Mouse (Mus musculus) C2C12 (cell line): ENCODE data around the gene Atg4b. TPM values are rescaled to one million over a fixed set of nuclear protein-coding genes. Genes with fewer than 3 reads are reported as not detected.

ENCODE experiments used
- H3K27me3 ChIP-seq: one replicate; pipeline ENCODE4 v1.6.1; 2011; ENCODE audit not compliant: control insufficient read depth, insufficient read depth, insufficient read length
- H3K36me3 ChIP-seq: one replicate; pipeline ENCODE4 v1.6.1; 2011; ENCODE audit not compliant: control insufficient read depth, insufficient read depth
- H3K4me3 ChIP-seq: one replicate; pipeline ENCODE4 v1.5.1; 2011; ENCODE audit warnings: mild to moderate bottlenecking, control low read depth; ENCODE audit not compliant: poor library complexity, insufficient read depth, severe bottlenecking
- H3K79me2 ChIP-seq: one replicate; pipeline ENCODE4 v1.6.1; 2011; ENCODE audit not compliant: control insufficient read depth, insufficient read depth
- H3K79me3 ChIP-seq: one replicate; pipeline ENCODE4 v1.6.1; 2011; ENCODE audit warnings: low read depth, control low read depth
- H3ac ChIP-seq: one replicate; pipeline ENCODE3; 2011; ENCODE audit warnings: low read depth; ENCODE audit not compliant: control insufficient read depth, insufficient read length
- CEBPB ChIP-seq: IDR thresholded peaks from one replicate; pipeline ENCODE4 v1.6.1; 2011; ENCODE audit warnings: low read depth, mild to moderate bottlenecking, control low read depth, moderate library complexity
- CTCF ChIP-seq: IDR thresholded peaks from one replicate; pipeline ENCODE4 v1.5.1; 2011; ENCODE audit not compliant: control insufficient read depth, insufficient read depth, insufficient read length
- FOSL1 ChIP-seq: IDR thresholded peaks from one replicate; pipeline ENCODE4 v1.8.0; 2011; ENCODE audit warnings: mild to moderate bottlenecking, low read length; ENCODE audit not compliant: poor library complexity, insufficient read depth, severe bottlenecking
- MAX ChIP-seq: IDR thresholded peaks from one replicate; pipeline ENCODE4 v1.6.1; 2011; ENCODE audit warnings: mild to moderate bottlenecking, control low read depth
- MYOD1 ChIP-seq: IDR thresholded peaks from one replicate; pipeline ENCODE4 v1.6.1; 2011; ENCODE audit warnings: low read depth; ENCODE audit not compliant: control insufficient read depth, insufficient read length
- MYOG ChIP-seq: IDR thresholded peaks from one replicate; pipeline ENCODE4 v1.6.1; 2011; ENCODE audit not compliant: control insufficient read depth, insufficient read length; ENCODE audit errors: extremely low read depth
- USF1 ChIP-seq: IDR thresholded peaks from one replicate; pipeline ENCODE4 v1.6.1; 2011; ENCODE audit warnings: low read depth, mild to moderate bottlenecking, control low read depth, moderate library complexity
- polyA plus RNA-seq: library from polyadenylated mRNA; unstranded; fragments of >200 nt; fragmentation: generic; extraction: Trizol; gene quantifications from one replicate; pipeline ENCODE4 v1.2.1, GENCODE M21; 2012; ENCODE audit warnings: missing spikeins

The Atg4b gene
- polyA plus RNA-seq, 1 experiment = 43.4 TPM

GRCm38 (mm10) chr1:93716166-93716565 lies 35.1 kb upstream of the Atg4b start:
- no peak for TF ChIP-seq MAX
- TF ChIP-seq USF1 = no peak
- no peak for TF ChIP-seq CEBPB
- TF ChIP-seq MYOD1 = no peak
- no peak for TF ChIP-seq CTCF
- H3ac ChIP-seq = no peak overlapping the region
- H3K36me3 ChIP-seq = peaks cover 22% of the 10 kb centered on the region
- H3K27me3 ChIP-seq = no peaks in the 10 kb centered on the region
- no peaks in the 10 kb centered on the region for H3K79me2 ChIP-seq
- H3K4me3 ChIP-seq = no peak overlapping the region
- no peaks in the 10 kb centered on the region for H3K79me3 ChIP-seq

GRCm38 (mm10) chr1:93721557-93721956 lies 29.7 kb upstream of the Atg4b start:
- H3K79me3 ChIP-seq = peaks cover 5% of the 10 kb centered on the region
- H3K27me3 ChIP-seq = no peaks in the 10 kb centered on the region
- H3ac ChIP-seq = no peak overlapping the region
- H3K36me3 ChIP-seq = peaks cover 5% of the 10 kb centered on the region
- no peak overlapping the region for H3K4me3 ChIP-seq
- TF ChIP-seq MYOG = no peak
- TF ChIP-seq CTCF = no peak
- no peak for TF ChIP-seq MAX
- no peak for TF ChIP-seq FOSL1
- TF ChIP-seq MYOD1 = no peak
- no peaks in the 10 kb centered on the region for H3K79me2 ChIP-seq

DNA sequence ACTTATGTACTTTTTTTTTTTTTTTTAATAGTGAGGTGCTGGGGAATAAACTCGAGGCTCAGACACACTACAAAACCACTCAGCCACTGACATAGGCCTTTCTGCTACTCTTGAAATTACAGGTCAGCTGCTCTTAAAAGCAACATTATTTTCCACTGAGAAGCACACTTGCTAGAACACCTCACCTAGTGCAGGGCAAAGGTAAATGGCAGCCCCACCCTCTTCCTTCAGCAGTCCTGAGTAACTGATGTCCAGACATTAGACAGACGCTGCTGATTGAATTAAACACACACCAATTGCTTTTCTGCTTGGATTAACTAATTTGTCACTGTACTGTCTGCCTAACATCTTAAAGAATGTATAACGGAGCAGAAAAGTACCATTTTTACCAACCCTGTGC lies 26.7 kb upstream of the Atg4b start:
- peaks cover 7% of the 10 kb centered on the region for H3K79me3 ChIP-seq
- H3ac ChIP-seq = no peak overlapping the region
- H3K4me3 ChIP-seq = no peak overlapping the region
- no peaks in the 10 kb centered on the region for H3K79me2 ChIP-seq
- peaks cover 7% of the 10 kb centered on the region for H3K36me3 ChIP-seq
- TF ChIP-seq FOSL1 (no peak), USF1 (no peak), MAX (no peak), MYOD1 (no peak)
- H3K27me3 ChIP-seq = no peaks in the 10 kb centered on the region

DNA sequence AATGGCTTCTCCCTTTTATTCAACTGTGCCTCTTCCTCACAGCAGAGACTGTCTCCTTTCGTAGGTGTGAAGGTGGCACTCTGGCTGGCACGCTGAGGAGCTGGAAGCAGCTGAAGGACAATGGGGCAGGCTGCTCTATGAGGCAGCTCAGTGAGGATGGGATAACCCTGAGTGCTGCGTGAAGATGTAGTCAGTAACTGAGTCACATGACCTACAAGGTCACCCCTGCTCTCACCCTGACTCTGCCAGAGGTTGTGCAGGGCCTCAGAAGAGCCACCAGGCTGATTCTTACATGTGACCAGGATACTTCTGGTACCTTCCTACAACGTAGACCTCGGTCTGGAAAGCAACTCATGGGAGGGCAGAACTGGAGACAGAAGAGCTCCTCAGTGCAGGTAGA lies 25.6 kb upstream of the Atg4b start:
- Histone ChIP-seq H3ac (no peak overlapping the region), H3K27me3 (no peaks in the 10 kb centered on the region), H3K36me3 (peaks cover 7% of the 10 kb centered on the region), H3K4me3 (no peak overlapping the region), H3K79me2 (no peaks in the 10 kb centered on the region), H3K79me3 (peaks cover 7% of the 10 kb centered on the region)
- TF ChIP-seq USF1 (peak; percentile 40), MYOG (no peak)

- Histone ChIP-seq H3K79me2 (no peaks in the 10 kb centered on the region), H3K79me3 (peaks cover 7% of the 10 kb centered on the region), H3K36me3 (peaks cover 7% of the 10 kb centered on the region), H3K4me3 (no peak overlapping the region), H3K27me3 (no peaks in the 10 kb centered on the region), H3ac (no peak overlapping the region)
- TF ChIP-seq CTCF (no peak), USF1 (no peak), FOSL1 (no peak), CEBPB (no peak), MYOG (no peak), MAX (no peak)
Observed at GRCm38 (mm10) chr1:93726116-93726515, 25.2 kb upstream of the Atg4b start.

DNA sequence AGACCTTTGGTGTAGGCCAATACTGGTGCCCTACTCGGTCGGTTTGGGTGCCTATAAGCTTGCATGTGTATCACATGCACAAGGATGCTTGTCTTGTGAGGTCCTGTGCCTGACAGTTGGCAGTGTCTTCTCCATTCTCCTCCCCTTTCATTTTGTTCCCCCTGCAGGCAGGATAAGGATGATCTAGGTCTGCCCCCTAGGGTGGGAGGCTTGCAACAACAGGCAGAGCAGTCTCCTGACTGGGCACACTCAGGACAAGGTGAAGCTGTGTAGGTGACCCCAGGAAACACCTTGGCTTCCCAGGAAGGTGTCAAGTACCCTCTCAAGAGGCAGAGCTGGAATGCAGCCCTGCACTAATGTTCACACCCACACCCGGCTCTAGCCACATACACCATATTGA lies 24.3 kb upstream of the Atg4b start:
- TF ChIP-seq MYOG = no peak
- TF ChIP-seq CTCF = peak; percentile 81
- peaks cover 6% of the 10 kb centered on the region for H3K79me3 ChIP-seq
- no peaks in the 10 kb centered on the region for H3K27me3 ChIP-seq
- no peaks in the 10 kb centered on the region for H3K79me2 ChIP-seq
- H3ac ChIP-seq = no peak overlapping the region
- H3K4me3 ChIP-seq = no peak overlapping the region
- H3K36me3 ChIP-seq = peaks cover 7% of the 10 kb centered on the region

DNA sequence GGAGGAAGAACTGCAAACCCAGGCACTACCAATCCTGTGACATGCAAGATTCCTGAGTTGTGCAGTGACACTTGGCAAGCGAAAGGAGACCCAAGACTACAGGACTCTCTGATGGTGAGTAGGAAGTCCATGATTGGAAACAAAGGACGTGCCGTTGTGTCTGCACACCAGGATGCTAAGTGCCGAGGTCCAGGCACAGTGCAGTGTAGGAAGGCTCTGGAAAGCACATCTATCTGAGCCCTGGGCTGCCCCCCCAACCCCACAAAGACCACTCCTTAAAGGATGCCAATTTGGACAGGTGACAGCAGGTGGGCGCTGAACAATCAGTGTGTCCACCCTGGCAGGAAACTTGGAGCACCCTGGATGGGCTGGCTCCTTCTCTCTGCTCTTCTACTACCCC lies 20.2 kb upstream of the Atg4b start:
- no peaks in the 10 kb centered on the region for H3K79me2 ChIP-seq
- TF ChIP-seq MYOD1 = no peak
- H3K4me3 ChIP-seq = no peak overlapping the region

More for the DNA sequence above, 20.2 kb upstream of the Atg4b start:
- Histone ChIP-seq H3K79me3 (peaks cover 4% of the 10 kb centered on the region), H3K36me3 (peaks cover 7% of the 10 kb centered on the region), H3K27me3 (no peaks in the 10 kb centered on the region), H3ac (no peak overlapping the region)
